Mouse (Mus musculus) forelimb bud, embryonic 11.5 days (tissue): ENCODE data around the gene Ift122.
A peak's percentile ranks its signal among the peaks of the same experiment; 100 is the strongest.

ENCODE experiments used
- DNase-seq: peaks from one replicate; pipeline ENCODE4 v3.0.0-alpha.2; 2012; ENCODE audit warnings: low read depth, low spot score

The Ift122 gene

DNA sequence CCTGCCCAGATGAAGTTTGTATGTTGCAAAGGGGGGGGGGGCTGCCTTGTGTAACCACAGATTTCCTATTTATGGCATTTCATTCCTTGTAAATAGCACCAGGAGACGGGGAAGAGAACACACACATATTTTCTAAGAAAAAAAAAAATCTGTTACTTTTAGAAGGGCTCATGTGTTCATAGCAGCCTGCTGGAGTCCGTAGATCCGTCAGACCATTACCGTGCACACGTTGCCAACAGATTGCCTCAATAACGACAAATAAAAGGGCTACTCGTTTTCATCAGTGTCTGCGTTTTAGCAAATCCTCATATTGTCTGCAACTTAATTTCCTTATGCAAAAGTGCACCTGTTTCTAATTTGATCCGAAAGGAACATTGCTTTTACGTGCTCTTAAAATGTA lies 73.1 kb downstream of the Ift122 start:
- DNase-seq, result peak; percentile 16

DNA sequence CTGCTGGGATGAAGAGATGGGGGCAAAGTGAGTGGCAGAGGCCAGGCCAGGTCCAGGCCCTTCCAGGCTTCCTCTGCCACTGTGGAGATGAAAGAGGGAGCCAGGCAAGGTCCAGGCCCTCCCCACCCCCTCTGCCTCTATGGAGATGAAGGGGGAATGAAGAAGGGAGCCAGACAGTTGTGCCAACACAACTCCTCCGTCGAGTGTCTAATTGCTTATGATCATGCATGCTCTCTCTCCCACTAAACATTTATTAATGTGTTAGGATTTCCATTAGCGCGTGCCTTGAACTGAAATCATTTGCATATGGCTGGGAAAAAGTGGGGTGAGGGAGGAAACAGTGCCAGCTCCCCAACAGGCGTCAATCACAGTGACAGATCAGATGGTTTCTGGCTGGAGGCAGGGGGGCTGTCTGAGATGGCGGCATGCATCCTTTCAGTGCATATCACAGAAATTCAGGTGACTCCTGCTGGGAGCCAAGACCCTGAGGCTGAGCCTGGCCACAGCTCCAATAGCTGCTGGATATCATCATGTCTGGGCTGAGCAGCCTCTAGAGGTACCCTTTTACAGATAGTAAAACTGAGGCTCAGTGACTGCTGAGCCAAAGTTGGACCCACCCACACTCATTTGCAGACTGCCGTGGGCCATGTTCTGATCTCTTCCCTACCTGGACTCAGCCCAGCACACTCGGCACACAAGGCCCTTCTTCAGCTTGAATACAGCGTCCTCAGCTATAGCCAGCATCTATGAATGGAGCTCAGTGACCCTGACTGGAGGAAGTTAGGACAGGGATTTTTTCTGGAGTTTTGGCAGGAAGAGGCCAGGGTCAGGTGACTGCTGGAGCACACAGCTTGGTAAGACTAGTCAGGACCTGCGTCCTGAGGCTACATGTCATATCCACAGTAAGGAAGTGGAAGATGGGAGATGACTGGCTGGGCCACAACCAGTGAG lies 74.3 kb downstream of the Ift122 start:
- no peak for DNase-seq

DNA sequence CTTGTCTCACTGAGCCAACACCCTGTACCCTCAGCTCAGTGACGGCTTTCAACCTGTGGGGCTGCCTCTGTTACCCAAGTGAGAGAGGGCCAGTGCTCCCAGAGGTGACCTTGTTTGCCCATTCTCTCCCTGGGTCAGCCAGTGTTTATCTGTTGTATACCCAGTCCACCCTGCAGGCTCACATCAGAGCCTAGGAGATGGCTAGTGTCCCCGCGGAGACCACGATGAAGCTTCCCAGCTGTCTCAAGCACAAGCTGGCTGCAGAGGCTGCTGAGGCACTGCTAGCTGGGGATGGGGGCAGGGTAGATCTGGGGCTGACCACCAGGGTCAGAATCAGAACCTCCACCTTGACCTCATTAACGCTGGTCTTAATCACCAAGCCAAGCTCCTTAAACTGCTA lies 76.7 kb downstream of the Ift122 start:
- DNase-seq, result no peak

DNA sequence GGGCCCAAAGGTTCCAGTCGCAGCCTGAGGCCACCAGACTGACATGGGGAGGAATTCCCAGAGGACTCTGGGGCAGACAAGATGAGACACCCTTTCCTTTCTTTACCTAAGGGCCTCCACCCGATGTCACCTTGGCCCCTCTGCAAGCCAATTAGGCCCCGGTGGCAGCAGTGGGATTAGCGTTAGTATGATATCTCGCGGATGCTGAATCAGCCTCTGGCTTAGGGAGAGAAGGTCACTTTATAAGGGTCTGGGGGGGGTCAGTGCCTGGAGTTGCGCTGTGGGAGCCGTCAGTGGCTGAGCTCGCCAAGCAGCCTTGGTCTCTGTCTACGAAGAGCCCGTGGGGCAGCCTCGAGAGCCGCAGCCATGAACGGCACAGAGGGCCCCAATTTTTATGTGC lies 78.4 kb downstream of the Ift122 start, which contains the start of gene Rho:
Rho (plus strand) TSS at position 110 of the 400 bp plus-strand sequence.
- DNase-seq, result no peak

DNA sequence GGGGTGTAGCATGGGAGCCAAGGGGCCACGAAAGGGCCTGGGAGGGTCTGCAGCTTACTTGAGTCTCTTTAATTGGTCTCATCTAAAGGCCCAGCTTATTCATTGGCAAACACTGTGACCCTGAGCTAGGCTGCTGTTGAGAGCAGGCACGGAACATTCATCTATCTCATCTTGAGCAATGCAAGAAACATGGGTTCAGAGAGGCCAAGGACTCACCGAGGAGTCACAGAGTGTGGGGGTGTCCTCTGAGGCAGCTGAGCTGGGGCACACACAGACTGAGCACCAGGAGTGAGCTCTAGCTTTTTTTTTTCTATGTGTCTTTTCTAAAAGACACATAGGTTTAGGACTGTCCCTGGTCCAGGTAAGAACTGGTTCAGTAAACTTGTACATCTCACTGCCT lies 79.1 kb downstream of the Ift122 start:
- DNase-seq, result no peak

DNA sequence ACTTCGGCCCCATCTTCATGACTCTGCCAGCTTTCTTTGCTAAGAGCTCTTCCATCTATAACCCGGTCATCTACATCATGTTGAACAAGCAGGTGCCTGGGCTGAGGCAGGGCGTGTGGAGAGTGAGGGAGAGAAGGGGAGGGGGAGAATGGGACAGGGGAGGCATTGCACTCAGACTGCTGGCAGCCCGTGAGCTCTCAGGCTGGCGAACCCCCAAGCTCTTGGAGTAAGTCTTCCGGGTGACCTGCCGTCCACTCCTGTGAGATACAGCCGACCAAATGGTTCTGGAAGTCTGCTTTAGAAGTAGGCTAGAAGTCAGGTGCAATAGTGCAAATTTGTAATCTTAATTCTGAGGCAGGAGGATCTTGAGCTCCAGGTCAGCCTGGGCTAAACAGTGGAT lies 82.3 kb downstream of the Ift122 start:
- DNase-seq, result no peak

DNA sequence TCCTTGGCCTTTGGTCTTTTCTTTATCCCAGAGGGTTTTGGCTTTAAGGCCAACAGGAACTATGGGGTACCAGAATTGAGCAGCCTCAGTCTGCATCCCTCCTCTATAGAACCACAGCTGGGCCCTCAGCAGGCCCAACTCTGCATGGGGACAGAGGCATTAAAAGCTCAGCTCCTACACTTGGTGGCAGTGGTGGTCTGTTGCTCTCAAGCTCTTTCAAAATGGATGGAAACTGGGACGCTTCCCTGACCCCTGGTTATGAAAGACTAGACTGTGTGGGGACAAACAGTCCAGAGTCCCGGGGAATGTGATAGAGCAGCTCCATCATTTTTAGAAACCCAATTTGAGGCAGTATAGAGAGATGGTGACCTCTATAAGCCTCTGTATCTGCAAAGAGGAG lies 84.7 kb downstream of the Ift122 start:
- no peak for DNase-seq

DNA sequence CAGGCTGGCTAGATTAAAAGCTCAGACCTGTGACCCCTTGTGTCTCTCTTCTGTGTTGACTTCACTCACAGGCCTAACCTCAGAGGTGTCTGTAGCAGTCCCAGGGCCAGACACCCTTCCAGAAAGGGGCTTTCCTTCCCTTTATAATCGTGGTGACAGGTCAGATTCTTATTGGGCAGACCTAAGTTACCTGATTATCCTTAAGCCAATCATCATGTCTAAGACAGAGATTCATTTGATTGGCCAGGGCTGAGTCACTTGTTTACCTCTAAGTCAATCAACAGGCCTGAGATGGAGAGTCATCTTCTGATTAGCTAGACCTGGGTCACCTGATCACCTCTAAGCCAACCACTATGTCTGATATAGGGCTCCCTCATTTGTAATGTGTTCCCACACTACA lies 85.5 kb downstream of the Ift122 start:
- DNase-seq, result no peak

DNA sequence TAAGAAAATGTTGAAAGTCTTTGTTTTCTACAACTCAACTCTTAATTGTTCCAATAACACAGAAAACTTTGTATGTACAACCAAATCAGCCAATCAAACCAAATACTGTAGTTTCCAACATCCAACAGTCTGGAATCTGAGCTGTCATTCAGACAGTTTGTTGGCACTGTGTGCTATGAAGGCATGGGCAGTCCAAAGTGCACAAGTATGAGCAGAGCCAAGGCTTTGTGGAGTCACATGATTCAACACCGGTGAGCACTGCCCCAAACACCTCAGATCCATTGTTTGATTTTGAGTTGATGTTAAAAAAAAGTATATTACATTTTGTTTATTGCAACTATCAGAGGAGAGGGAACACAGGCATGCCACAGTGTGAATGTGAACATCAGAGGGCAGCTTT lies 87.3 kb downstream of the Ift122 start:
- no peak for DNase-seq

DNA sequence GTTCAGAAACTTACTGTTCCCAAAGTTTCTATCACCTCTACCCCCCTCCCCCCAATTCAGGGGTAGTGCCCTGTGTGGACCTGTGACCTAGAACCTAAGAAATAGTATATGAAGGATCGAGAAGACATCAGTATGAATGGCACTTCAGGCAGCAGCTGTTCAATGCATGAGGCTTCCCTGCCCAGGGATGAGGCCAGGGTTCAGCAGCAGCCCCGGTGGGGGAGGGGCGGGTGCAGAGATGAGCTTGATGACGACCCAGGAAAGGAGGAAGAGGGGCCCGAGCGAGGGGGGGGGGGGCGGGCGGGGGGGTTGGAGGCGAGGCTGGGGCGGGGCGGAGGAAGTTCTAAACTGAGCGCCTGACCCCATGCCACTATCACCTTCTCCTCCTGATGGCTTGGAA lies 87.9 kb downstream of the Ift122 start:
- no peak for DNase-seq

DNA sequence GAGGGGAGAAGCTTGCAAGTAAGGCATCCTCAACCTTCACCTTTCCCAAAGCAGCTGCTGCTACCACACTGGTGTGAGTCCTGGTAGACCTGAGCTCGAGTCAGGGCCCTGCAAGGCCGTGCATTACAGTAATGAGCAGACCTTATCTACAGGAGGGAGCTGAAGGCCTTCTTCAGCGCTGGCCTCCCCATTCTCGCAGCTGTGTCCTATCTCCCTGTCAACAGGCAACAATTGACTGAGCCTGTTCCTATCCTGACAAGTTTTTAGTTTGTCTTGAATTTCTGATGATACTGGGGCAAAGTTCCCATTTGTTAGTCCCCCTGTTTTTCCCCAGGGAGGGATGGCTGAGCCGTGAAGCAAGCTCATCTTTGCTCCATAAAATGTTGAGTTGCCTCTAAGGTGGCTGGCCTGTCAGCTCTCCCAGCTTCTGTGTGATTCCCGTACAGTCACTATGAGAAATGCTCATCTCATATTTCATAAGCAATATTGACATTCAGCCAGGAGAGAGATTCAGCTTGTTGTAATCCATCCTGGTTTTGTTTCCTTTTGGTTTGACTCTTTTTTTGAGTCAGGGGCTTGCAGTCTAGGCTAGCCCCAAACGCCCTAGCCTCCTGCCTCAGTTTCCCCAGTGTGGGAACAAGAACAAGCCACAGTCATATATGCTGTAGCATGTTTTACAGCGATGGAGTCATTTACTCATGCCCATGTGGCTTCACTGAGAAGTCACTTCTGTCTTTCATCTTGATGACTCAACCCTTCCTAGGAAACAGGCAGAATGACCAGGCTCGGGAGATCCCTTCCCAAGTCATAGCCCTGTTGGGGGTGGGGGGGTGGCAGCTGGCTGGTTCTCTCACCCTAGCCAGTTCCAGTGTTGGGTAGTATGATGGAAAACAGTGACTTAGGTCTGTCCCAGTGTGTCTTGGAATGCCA lies 90.5 kb downstream of the Ift122 start:
- DNase-seq, result no peak

DNA sequence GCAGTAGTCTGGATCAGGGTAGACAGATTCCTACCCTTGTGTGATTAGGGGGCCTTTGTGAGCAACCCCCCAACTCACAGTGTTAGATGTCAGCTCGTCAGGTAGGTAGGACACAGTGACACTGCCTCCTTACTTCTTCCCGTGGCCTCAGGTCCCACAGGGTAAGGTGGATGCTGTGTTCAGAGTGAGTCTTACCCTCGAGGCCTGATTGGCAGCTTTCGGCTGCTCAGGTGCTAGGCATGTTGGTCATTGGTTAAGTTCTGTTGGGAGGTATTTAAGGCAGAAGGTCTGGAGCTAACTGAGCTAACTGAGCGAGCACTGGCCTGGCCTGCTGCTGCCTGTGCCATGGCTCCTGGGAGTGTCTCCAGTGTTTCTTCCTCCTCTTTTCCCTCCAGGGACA lies 91.4 kb downstream of the Ift122 start, which contains the start of gene H1foo:
H1foo (plus strand) TSS at position 301 of the 400 bp plus-strand sequence.
- no peak for DNase-seq

DNA sequence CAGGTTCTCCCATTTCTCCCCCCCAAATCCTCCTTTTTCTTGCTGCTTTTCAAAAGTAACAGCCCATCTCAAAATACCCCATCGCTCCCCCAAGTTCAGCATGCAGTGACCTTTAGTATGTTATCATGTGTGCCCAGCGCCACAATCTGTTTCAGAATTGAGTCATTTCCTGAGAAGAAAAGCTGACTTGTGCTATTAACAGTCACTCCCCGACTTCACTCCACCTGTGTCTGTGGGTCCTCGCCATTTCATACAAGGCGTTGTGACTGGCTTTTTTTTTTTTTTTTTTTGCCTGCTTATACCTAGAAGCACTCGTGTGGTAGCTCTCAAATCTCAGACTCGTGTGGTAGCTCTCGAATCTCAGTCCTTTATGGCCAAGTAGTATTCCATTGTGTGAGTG lies 92.4 kb downstream of the Ift122 start:
- no peak for DNase-seq

DNA sequence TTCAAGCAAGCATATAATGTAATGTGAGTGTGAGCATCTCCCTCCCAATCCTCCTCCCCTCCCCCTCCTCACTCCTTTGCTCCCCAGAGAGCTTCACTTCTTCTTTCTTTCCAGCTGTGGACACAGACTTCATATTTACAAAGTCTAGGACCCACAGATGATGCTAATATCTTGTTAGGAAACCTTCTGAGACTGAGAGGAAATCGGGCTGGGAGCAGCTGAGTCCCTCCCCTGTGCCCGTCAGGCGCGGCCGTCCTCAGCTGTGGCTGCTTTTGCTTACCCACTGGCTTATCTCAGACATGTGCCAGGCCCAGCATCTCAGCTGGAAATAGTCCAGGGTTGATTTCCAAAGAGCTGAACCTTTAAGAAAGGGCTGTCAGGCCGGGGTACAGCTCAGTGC lies 93.1 kb downstream of the Ift122 start:
- no peak for DNase-seq

DNA sequence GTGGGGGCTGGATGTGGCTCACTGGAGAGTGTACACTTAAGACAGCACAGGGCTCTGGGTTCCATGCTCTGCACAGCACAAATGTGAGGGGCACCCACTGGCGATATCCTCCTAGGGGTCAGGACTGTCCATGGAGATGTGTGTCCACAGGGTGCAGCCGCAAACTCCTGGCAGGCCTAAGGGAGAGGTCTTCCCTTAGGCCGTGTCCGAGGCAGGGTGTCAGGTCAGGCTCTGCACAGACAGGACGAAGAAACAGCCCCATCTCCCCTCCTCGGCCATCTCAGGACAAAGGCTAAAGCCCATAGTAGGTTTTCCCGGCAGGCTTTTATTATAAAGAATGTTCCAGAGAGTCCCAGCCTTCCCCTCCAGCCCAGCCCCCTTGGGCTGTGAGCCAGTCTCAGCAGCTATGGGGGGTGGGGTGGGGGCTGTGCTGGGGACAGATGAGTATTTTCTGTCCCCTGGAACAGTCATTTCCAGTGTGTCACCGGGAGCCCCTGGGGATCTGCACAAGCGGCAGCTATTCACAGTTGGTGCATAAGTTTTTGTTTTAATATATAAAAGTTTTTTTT lies 101.3 kb downstream of the Ift122 start:
- DNase-seq, result no peak

DNA sequence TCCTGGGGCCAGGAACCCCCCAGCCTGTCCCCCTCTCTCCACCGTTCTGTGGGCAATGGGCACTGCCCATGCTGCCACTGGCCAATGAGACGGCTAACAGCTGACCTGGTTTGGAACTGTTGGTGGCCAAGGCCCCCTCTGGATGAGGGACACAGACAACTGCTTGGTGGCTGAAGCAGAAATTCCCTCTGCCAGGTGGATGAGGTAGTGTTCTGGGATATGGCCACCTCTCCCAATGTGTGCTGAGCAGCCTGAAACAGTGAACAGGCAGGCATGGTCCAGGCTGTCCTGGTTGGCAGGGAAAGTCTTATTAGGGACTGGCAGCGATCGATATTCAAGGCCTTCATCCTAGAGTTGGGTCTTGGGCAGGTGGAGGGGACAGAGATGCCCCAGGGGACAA lies 101.9 kb downstream of the Ift122 start:
- DNase-seq, result no peak

DNA sequence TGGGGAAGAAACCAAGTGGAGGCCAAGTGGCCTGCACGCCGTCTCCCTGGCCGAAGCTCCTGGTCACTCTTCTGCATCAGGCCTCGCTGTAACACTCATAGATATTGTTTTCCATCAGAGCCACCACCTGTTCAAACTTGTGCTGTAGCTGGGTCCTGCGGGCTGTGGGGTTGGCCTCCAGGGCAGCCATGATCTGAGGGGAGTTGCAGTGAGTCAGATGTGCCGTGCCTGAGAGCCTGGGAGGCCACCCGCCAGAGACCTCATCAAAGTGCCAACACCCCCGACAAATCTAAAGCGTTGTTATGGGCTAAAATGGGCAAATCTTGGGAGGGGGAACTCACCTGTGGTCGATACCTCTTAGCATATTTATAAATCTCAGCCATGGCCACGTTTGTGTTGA lies 102.4 kb downstream of the Ift122 start:
- DNase-seq, result no peak

DNA sequence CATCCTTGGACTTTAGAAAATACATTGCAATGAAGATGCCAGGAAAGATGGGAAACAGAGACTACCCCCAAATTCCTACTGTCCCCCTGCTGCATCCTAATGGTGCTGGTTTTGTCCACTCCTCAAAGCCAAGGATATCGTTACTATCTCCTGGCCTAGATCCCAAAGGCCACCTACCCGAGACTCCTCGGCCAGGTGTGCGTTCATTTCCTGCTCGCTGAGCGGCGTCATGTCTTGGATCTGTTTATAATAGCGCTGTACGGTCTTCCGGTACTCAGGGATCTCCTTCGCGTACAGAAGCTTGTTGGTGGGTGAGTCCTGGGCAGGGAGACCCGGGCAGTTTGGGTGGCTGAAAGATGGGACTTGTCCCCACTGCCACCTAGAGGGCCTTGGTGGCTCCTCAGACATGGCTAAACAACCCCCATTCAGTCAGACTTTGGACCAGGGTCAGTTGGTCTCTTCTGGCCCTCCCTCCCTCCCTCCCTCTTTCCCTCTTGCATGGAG lies 103.2 kb downstream of the Ift122 start:
- DNase-seq, result no peak

DNA sequence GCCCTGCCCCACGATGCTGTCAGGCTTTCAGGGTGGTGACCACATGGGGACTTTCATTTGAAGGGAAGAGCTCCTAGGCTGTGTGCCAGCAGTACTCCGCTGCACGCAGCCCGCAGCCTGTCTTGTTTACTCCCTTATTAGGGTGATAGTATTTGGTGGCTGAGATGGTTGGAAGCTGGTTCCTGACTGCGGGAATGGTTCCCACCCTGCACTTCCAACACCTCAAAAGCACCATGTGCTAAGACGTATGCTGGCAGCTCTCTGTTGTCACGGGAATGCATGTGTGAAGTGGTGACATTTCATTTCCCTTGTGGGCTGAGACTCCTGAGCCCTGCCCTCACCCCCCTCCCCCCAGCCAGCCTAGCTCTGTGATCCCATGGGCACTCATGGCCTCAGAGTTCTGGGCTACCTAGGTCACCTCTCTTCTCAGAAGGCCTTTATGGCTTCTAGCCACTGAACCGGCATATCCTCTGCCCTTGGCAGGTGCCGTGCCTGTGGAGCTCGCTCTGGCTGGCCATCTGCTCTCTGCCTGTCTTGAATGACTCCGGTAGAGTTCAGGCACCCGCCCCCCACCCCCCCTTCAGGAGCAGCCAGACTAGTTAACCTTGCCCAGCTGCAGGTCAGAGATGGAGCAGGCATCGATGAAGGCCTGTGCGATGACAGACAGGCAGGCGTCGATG lies 103.8 kb downstream of the Ift122 start:
- DNase-seq, result no peak

DNA sequence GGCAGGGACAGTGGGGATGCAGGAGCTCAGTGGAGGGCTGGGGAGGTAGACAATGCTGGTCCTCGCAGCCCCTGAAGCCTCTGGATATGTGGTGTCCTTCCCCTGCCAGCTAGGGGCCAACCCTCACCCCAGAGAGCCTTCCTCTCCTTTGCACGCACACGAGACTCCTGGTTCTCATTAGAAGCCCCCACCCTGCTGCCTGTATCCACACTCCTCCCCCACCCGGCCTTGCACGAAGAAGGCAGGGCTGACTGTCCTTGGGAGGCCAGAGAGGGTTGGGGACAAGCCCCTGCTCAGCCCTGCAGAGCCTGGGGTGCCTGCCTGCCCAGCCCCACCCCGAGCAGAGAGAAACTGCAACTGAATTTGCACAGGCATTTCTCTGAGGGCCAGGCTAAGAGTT lies 104.4 kb downstream of the Ift122 start:
- DNase-seq, result no peak

DNA sequence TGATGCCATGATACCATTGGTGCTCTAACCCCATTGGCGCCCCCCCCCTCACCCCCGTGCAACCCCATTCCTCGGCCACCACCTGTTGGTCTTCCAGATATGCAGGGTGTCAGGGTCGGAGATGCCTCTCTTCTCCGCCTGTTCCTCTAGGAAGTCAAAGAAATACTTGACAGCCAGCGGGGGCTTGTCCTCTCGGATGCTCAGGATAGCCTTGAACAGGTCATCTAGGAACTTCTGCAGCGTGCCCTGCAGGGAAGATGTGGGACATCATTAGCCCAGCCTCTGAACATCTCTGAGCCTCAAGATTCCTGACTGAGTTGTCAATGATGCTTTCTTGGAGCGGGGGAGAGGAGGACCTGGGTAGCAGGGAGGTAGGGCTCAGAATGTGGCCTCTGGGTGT lies 105.2 kb downstream of the Ift122 start:
- DNase-seq, result no peak
